Mouse (Mus musculus): ENCODE measurements around the gene Dnlz. TPM values are rescaled to one million over a fixed set of nuclear protein-coding genes. Genes with fewer than 3 reads are reported as not detected.

Gene Dnlz
- polyA plus RNA-seq (2014; fragmentation: Illumina TruSeq; extraction: RNeasy Lipid Tissue Mini Kit (QIAGEN cat#74804); ENCODE audit: low read depth, low replicate concordance): 0.57 TPM

DNA sequence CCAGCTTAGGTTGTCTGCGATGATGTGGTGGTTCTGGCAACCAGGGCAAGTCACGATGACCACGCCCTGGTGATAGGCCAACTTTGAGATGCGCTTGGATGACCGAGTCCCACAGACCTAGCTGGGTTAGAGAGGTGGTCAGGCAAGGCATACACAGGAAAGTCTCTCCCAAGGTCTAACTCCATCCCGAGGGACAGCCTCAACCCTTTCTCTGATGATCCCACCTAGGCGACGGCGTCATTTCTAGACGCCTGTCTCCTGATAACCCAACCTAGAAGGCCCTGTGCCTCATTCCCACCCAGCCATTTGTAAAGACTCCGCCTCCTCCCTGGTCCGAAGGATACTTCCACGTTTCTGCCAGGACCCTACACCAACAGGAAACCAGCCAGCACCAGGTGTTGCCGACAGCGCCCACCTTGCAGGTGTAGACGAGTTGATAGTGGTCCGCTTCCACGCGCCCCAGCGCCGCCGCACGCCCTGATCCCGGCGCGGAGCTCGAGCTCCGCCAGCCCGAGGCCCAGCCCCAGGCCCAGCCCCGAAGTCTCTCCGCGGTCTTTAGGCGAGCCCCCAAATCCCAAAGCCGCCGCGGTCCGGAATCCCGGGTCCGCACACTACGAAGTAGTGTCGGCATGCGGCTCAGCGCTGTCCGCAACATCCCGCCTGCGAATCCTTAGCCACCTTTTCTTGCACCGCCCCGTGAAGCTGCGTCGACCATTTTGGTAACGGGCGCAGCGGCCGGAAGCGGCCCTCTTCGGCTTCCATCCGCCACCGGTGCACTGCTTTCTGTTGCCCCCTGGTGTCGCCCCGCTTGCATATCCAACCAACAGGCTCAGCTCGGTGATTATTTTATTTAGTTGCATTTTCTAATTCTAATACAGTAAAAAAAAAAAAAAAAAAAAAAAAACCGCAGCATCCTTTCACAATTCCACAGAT is at the start of gene Dnlz:
TSS of gene Dnlz (minus strand) at position 753 of the 933 bp plus-strand sequence.

GRCm38 (mm10) chr2:26389154-26389690 is 37.3 kb upstream of the Dnlz start, which contains the start of the genes Entr1 and Pmpca:
TSS of gene Entr1 (minus strand) at chr2:26389316.
TSS of gene Pmpca (plus strand) at chr2:26389339.

GRCm38 (mm10) chr2:26380131-26380771 is 28.3 kb upstream of the Dnlz start, which contains the start of gene Snapc4:
TSS of gene Snapc4 (minus strand) at chr2:26380653.

DNA sequence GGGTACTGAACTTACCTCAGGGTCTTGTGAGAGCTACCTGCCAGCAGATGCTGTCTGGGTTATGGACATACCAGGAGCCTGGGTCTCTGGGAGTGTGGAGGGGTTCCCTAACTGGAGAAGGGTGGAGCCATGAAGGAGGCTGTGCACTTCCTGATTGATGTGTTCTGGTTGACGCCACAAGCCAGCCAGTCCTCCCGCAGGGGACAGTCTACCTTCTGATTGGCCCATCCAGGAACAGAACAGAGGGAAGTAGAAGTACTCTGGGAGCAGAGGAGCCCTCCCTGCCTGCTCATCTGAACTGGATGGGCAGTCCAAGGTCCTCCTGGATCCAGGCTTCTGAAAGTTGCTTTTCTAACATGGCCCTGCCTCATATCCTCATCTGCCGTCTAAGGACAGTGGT is 8.9 kb upstream of the Dnlz start, which contains the start of gene Card9:
TSS of gene Card9 (minus strand) at position 147 of the 400 bp plus-strand sequence.

DNA sequence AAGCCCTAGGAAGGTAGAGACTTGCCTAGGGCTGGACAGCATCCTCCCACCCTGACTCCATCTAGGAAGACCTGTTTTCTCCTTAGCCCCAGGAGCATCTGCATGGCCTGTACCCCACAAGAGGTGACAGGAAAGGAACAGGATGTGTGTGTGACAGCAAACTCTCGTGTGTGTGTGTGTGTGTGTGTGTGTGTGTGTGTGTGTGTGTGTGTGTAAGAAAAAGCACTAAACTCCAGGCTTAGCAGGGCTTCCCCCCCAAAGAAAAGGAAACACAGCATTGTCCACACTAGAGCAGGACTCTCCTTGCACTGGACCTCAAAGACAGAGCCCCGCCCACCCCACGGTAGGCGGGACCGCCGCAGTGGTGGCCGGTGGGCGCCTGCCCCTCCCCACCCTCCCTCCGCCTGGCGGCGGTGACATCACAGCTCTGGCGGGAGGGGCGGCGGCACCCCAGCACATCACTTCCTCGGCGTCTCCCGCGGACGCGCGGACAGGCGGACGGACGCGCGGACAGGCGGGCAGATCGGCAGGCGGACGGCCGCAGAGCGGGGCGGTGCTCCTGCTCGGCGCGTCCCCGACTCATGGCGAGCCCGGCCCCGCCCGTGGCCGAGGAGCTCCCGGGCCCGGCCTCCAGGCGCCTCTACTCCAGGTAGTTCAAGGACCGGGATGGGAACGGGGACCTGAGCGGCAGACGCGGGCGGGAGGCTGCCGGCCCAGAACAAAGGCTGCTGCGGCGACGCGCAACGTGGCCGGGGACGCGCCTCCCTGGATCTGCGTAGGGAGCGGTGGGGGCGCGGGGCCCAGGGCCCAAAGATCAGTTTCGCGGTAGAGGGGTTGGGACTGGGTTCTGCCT is 36.6 kb downstream of the Dnlz start, which contains the start of gene Gpsm1:
TSS of gene Gpsm1 (plus strand) at position 444 of the 853 bp plus-strand sequence.

Other genes with a start within 250 kb of the Dnlz start
- gene Nacc2, start 228.9 kb downstream of the Dnlz start, polyA plus RNA-seq (2014; fragmentation: Illumina TruSeq; extraction: RNeasy Lipid Tissue Mini Kit (QIAGEN cat#74804); ENCODE audit: low read depth, low replicate concordance): 3.0 TPM
- gene Lhx3, start 143.8 kb downstream of the Dnlz start, polyA plus RNA-seq (2014; fragmentation: Illumina TruSeq; extraction: RNeasy Lipid Tissue Mini Kit (QIAGEN cat#74804); ENCODE audit: low read depth, low replicate concordance): not detected
- 20.2 TPM for gene Qsox2, start 114.6 kb downstream of the Dnlz start, polyA plus RNA-seq (2014; fragmentation: Illumina TruSeq; extraction: RNeasy Lipid Tissue Mini Kit (QIAGEN cat#74804); ENCODE audit: low read depth, low replicate concordance)
- gene Ccdc187, start 57.6 kb downstream of the Dnlz start, polyA plus RNA-seq (2014; fragmentation: Illumina TruSeq; extraction: RNeasy Lipid Tissue Mini Kit (QIAGEN cat#74804); ENCODE audit: low read depth, low replicate concordance): 3.1 TPM
- gene Gpsm1, start 36.6 kb downstream of the Dnlz start, polyA plus RNA-seq (2014; fragmentation: Illumina TruSeq; extraction: RNeasy Lipid Tissue Mini Kit (QIAGEN cat#74804); ENCODE audit: low read depth, low replicate concordance): 1.6 TPM
- gene Card9, start 8.8 kb upstream of the Dnlz start, polyA plus RNA-seq (2014; fragmentation: Illumina TruSeq; extraction: RNeasy Lipid Tissue Mini Kit (QIAGEN cat#74804); ENCODE audit: low read depth, low replicate concordance): not detected
- 8.1 TPM for gene Snapc4, start 28.5 kb upstream of the Dnlz start, polyA plus RNA-seq (2014; fragmentation: Illumina TruSeq; extraction: RNeasy Lipid Tissue Mini Kit (QIAGEN cat#74804); ENCODE audit: low read depth, low replicate concordance)
- gene Entr1, start 37.2 kb upstream of the Dnlz start, polyA plus RNA-seq (2014; fragmentation: Illumina TruSeq; extraction: RNeasy Lipid Tissue Mini Kit (QIAGEN cat#74804); ENCODE audit: low read depth, low replicate concordance): 164 TPM
- 155 TPM for gene Pmpca, start 37.2 kb upstream of the Dnlz start, polyA plus RNA-seq (2014; fragmentation: Illumina TruSeq; extraction: RNeasy Lipid Tissue Mini Kit (QIAGEN cat#74804); ENCODE audit: low read depth, low replicate concordance)
- gene Inpp5e, start 57.1 kb upstream of the Dnlz start, polyA plus RNA-seq (2014; fragmentation: Illumina TruSeq; extraction: RNeasy Lipid Tissue Mini Kit (QIAGEN cat#74804); ENCODE audit: low read depth, low replicate concordance): 13.5 TPM
- gene Sec16a, start 93.1 kb upstream of the Dnlz start, polyA plus RNA-seq (2014; fragmentation: Illumina TruSeq; extraction: RNeasy Lipid Tissue Mini Kit (QIAGEN cat#74804); ENCODE audit: low read depth, low replicate concordance): 44.7 TPM
- 0.17 TPM for gene Notch1, start 164.6 kb upstream of the Dnlz start, polyA plus RNA-seq (2014; fragmentation: Illumina TruSeq; extraction: RNeasy Lipid Tissue Mini Kit (QIAGEN cat#74804); ENCODE audit: low read depth, low replicate concordance)
- 3.1 TPM for gene Egfl7, start 227.9 kb upstream of the Dnlz start, polyA plus RNA-seq (2014; fragmentation: Illumina TruSeq; extraction: RNeasy Lipid Tissue Mini Kit (QIAGEN cat#74804); ENCODE audit: low read depth, low replicate concordance)
- not detected for gene Gm20532, start 234.5 kb upstream of the Dnlz start, polyA plus RNA-seq (2014; fragmentation: Illumina TruSeq; extraction: RNeasy Lipid Tissue Mini Kit (QIAGEN cat#74804); ENCODE audit: low read depth, low replicate concordance)

Data from testis, adult 10 weeks (tissue).